ENCODE assay signal across 7 mouse cellular contexts in genomic region chr2:130397186-130397985, GRCm38 (mm10). TPM values are rescaled to one million over a fixed set of nuclear protein-coding genes. Genes with fewer than 3 reads are reported as not detected.
A peak's percentile ranks its signal among the peaks of the same experiment; 100 is the strongest.
DNase-seq lines count a peak whose midpoint lies in the region; ATAC-seq and TF ChIP-seq lines count a peak whose summit lies in the region.

Gene Cpxm1 (minus strand): TSS chr2:130397574.

- H3K4me2 ChIP-seq in lung, embryonic 14.5 days: peak within 1 kb of the TSS; percentile 79
- peak within 1 kb of the TSS; percentile 95 for H3K4me2 ChIP-seq in midbrain, embryonic 15.5 days

- peaks cover 22% of the 10 kb centered on the region; the same call in 1 of the 2 replicates for H3K36me3 ChIP-seq in lung, embryonic 14.5 days (ENCODE audit: insufficient read depth)
- H3K36me3 ChIP-seq in heart, adult 2 months (ENCODE audit: control insufficient read depth, insufficient read depth, low read length): no peaks in the 10 kb centered on the region
- H3K36me3 ChIP-seq in midbrain, embryonic 15.5 days (replicated peaks): no peaks in the 10 kb centered on the region

- no peaks in the 10 kb centered on the region for H3K27me3 ChIP-seq in lung, embryonic 14.5 days (ENCODE audit: insufficient read depth, low read length)
- H3K27me3 ChIP-seq in heart, adult 2 months (ENCODE audit: control insufficient read depth, insufficient read depth, low read length): no peaks in the 10 kb centered on the region
- H3K27me3 ChIP-seq in midbrain, embryonic 15.5 days (replicated peaks): peaks cover 7% of the 10 kb centered on the region; the same call in 1 of the 2 replicates

- H3K9me3 ChIP-seq in lung, embryonic 14.5 days (ENCODE audit: low read depth, low read length): no peaks in the 10 kb centered on the region
- H3K9me3 ChIP-seq in midbrain, embryonic 15.5 days: no peaks in the 10 kb centered on the region

- TF ChIP-seq CTCF in lung, embryonic 14.5 days (IDR thresholded peaks at IDR 0.05; ENCODE audit: low read depth): no peak
- TF ChIP-seq CTCF in heart, adult 2 months (IDR thresholded peaks at IDR 0.05): no peak

- intact Hi-C loops in heart, adult 2 months (cut with DNase I): loop anchor here (10.0 kb wide), 1 partner anchor 83 kb away; no protein-coding TSS in a partner anchor

- ATAC-seq in lung, embryonic 14.5 days (ENCODE audit: insufficient read depth): peak; percentile 94
- ATAC-seq in midbrain, embryonic 15.5 days (replicated peaks): peak; percentile 86
- ATAC-seq in CD4-positive, CD25-positive, alpha-beta regulatory T cell, adult 4 months: no peak

- peak within 1 kb of the TSS; percentile 58 for H3K4me3 ChIP-seq in lung, embryonic 14.5 days (ENCODE audit: low read depth, low read length)
- peak within 1 kb of the TSS; percentile 40 for H3K4me3 ChIP-seq in heart, adult 2 months
- H3K4me3 ChIP-seq in midbrain, embryonic 15.5 days: peak within 1 kb of the TSS; percentile 48

- TF ChIP-seq EP300 in heart, adult 2 months (IDR thresholded peaks at IDR 0.05; ENCODE audit: insufficient read depth, low read depth, low read length): no peak

- H3K27ac ChIP-seq in lung, embryonic 14.5 days (ENCODE audit: low read depth): no peak within 1 kb of the TSS; the same call in 1 of the 2 replicates
- no peak within 1 kb of the TSS; the same call in 1 of the 2 replicates for H3K27ac ChIP-seq in heart, adult 2 months
- H3K27ac ChIP-seq in midbrain, embryonic 15.5 days: no peak within 1 kb of the TSS; the same call in 1 of the 2 replicates

- H3K79me2 ChIP-seq in heart, adult 2 months (replicated peaks; ENCODE audit: control insufficient read depth, insufficient read depth, low read length): no peaks in the 10 kb centered on the region

- under 1% methylated on average over 45 of the region's 53 CpGs for WGBS in lung, embryonic 14.5 days
- WGBS in heart, adult 2 months: 3% methylated on average over 45 of the region's 53 CpGs
- 0% methylated on average over 50 of the region's 53 CpGs for WGBS in midbrain, embryonic 15.5 days

- peak within 1 kb of the TSS; percentile 78 for H3K9ac ChIP-seq in lung, embryonic 14.5 days
- peak within 1 kb of the TSS; percentile 22 for H3K9ac ChIP-seq in heart, adult 2 months (ENCODE audit: low read depth, low read length)
- peak within 1 kb of the TSS; percentile 50 for H3K9ac ChIP-seq in midbrain, embryonic 15.5 days

- no peaks in the 10 kb centered on the region for H3K4me1 ChIP-seq in lung, embryonic 14.5 days (ENCODE audit: insufficient read depth)
- H3K4me1 ChIP-seq in heart, adult 2 months (ENCODE audit: control insufficient read depth, insufficient read depth, low read length): no peaks in the 10 kb centered on the region
- peaks cover 15% of the 10 kb centered on the region for H3K4me1 ChIP-seq in midbrain, embryonic 15.5 days

- DNase-seq in lung, embryonic 14.5 days: peak; percentile 81
- no peak for DNase-seq in lung, postnatal 25 days (ENCODE audit: low spot score)
- DNase-seq in embryo, embryonic 11.5 days (ENCODE audit: low read depth, low spot score): peak; percentile 42
- peak; percentile 32 to 48 for DNase-seq in heart, adult 2 months
- peak; percentile 70 for DNase-seq in kidney, postnatal 10 days

- no peak for TF ChIP-seq POLR2A in heart, adult 2 months (IDR thresholded peaks at IDR 0.05; ENCODE audit: insufficient read depth, low read depth, low read length)

RNA-seq across cellular contexts. Expression of gene Cpxm1, which starts in this region (rescaled TPM):
- 49.1 and 59.0 TPM in 2 replicates for polyA plus RNA-seq in lung, embryonic 14.5 days (2014; fragmentation: Nextera tagmentation; extraction: Ambion mirVana)
- 1 to 10 TPM; 1.9 to 3.3 TPM for total RNA-seq in heart, adult 2 months (2021)
- polyA plus RNA-seq in heart, adult 2 months (2012; rRNA removed): 8.2 and 9.4 TPM in 2 replicates
- polyA plus RNA-seq in midbrain, embryonic 15.5 days (2015; fragmentation: Nextera tagmentation; extraction: Ambion mirVana): 21.2 and 27.5 TPM in 2 replicates
- polyA plus RNA-seq in CD4-positive, CD25-positive, alpha-beta regulatory T cell, adult 4 months (2017; shearing (Covaris generic)): under 1 TPM in 1 of 2 experiments, not detected in 1; 0.48 TPM

Comparison
In these comparisons a context has a peak if more than half of its experiments do, and no peak if none do; other contexts are left out.
1. H3K9ac ChIP-seq: peak in every context shown above with its lines; median percentile 78 in lung, embryonic 14.5 days; 50 in midbrain, embryonic 15.5 days; 22 in heart, adult 2 months.